In the genomic region with DNA sequence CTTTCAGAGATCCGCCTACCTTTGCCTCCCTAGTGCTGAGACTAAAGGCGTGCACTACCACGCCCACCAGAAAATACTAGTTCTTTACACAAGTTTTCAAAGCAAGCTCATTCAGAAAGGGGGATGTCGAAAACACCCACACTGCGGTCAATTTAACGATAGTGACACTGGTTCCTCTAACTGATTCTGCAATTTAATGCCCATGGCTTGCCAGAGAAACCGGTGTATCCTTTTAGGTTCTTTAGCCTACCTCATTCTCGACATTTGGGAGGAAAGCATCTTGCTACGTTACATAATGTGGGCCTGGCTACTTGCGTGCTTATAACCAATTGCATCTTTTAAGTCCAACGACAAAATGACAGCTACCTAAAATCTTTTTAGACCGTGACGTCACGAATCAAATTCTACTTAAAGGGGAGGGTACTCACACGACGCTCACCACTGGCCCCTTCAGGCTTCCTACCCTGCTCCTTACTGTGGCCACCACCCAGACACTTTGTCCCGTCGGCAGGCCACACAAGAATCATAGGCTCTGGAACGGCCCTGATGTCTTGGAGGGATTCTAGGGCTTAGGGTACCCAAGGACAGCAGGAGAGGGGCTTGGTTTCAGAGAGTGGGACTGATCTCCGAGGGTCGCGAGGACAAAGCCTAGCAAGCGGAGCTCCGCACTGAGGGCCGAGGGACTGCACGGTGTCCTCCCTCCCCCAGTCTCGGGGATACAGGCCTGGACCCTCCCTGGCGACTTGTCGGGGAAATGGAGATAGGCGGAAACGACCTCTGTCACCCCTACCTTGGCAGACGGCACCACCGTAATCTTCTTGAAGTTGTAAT, we compare ENCODE assay signal across 8 mouse cellular contexts. TPM values are rescaled to one million over a fixed set of nuclear protein-coding genes. Genes with fewer than 3 reads are reported as not detected.
DNase-seq lines count a peak whose midpoint lies in the region; ATAC-seq and TF ChIP-seq lines count a peak whose summit lies in the region.
"Had no signal": no experiment of that assay in that cellular context is flagged by ENCODE, and none has a peak within 500 bp of the region (broad histone marks: within the 10 kb centered on the region; RNA-seq: fewer than 3 reads in every experiment).

No protein-coding gene starts in this region.

- intact Hi-C loops in left cerebral cortex, postnatal 10 days (cut with DNase I), result loop anchor here (5.0 kb wide), 1 partner anchor 97 kb away; a partner anchor contains a TSS

- peak overlapping the region; percentile 86 for H3K9ac ChIP-seq in limb, embryonic 11.5 days (ENCODE audit: low read length)
- H3K9ac ChIP-seq in midbrain, postnatal 0 days (replicated peaks; ENCODE audit: low read length, poor library complexity, severe bottlenecking), result peak overlapping the region; percentile 96

- peak overlapping the region; percentile 94 for H3K4me3 ChIP-seq in limb, embryonic 11.5 days (ENCODE audit: low read depth, low read length)
- H3K4me3 ChIP-seq in midbrain, postnatal 0 days (ENCODE audit: low read depth, low read length), result peak overlapping the region; percentile 95

- WGBS in limb, embryonic 11.5 days, result 4% methylated on average over 33 of the region's 33 CpGs
- 5% methylated on average over 32 of the region's 33 CpGs for WGBS in midbrain, postnatal 0 days

- H3K4me1 ChIP-seq in limb, embryonic 11.5 days (ENCODE audit: control insufficient read depth, insufficient read depth, low read length), result 0 out of 2 replicates have a peak, but pooled peaks cover 5% of the 10 kb centered on the region
- peaks cover 5% of the 10 kb centered on the region; the same call in 1 of the 2 replicates for H3K4me1 ChIP-seq in midbrain, postnatal 0 days (ENCODE audit: insufficient read depth, low read length)

- peak; percentile 2 to 8 for DNase-seq in left cerebral cortex, adult 8-10 months (ENCODE audit: low spot score in 2 of 2)
- no peak for DNase-seq in left cerebral cortex, postnatal 10 days (ENCODE audit: extremely low spot score in 1 of 2, low spot score in 2 of 2)
- DNase-seq in WW6 (ENCODE audit: low read depth, low spot score), result peak; percentile 16
- DNase-seq in limb, embryonic 11.5 days (ENCODE audit: low spot score), result peak; percentile 23
- DNase-seq in midbrain, postnatal 0 days (ENCODE audit: low spot score), result peak; percentile 58
- DNase-seq in thymus, postnatal 14 days, result no peak

- peak; percentile 19 for ATAC-seq in erythroblast, adult 5-6 weeks (replicated peaks; ENCODE audit: low FRiP score, poor library complexity, severe bottlenecking)
- ATAC-seq in limb, embryonic 11.5 days (ENCODE audit: insufficient number of reproducible peaks, low FRiP score, low TSS enrichment, low read depth), result peak; percentile 77
- ATAC-seq in midbrain, postnatal 0 days (ENCODE audit: low FRiP score), result peak; percentile 79

- H3K27ac ChIP-seq in limb, embryonic 11.5 days (replicated peaks; ENCODE audit: low read depth, low read length), result no peak overlapping the region
- H3K27ac ChIP-seq in midbrain, postnatal 0 days (ENCODE audit: low read depth, low read length), result peak overlapping the region; percentile 65

- H3K27me3 ChIP-seq in limb, embryonic 11.5 days (ENCODE audit: control insufficient read depth, insufficient read depth, low read length), result no peaks in the 10 kb centered on the region
- no peaks in the 10 kb centered on the region for H3K27me3 ChIP-seq in midbrain, postnatal 0 days (ENCODE audit: insufficient read depth, low read length)

- no peak for TF ChIP-seq CTCF in midbrain, postnatal 0 days (IDR thresholded peaks at IDR 0.05)

- H3K9me3 ChIP-seq in limb, embryonic 11.5 days (ENCODE audit: control insufficient read depth, low read length), result no peaks in the 10 kb centered on the region
- no peaks in the 10 kb centered on the region for H3K9me3 ChIP-seq in midbrain, postnatal 0 days (ENCODE audit: low read length)

- H3K36me3 ChIP-seq in limb, embryonic 11.5 days (ENCODE audit: control insufficient read depth, insufficient read depth, low read length), result peaks cover 3% of the 10 kb centered on the region; the same call in 1 of the 2 replicates
- peaks cover 7% of the 10 kb centered on the region; the same call in 1 of the 2 replicates for H3K36me3 ChIP-seq in midbrain, postnatal 0 days (ENCODE audit: insufficient read depth, low read length)

- H3K4me2 ChIP-seq in limb, embryonic 11.5 days (ENCODE audit: low read depth, severe bottlenecking), result peak overlapping the region; percentile 75
- H3K4me2 ChIP-seq in midbrain, postnatal 0 days (ENCODE audit: low read depth, low read length, poor library complexity, severe bottlenecking), result peak overlapping the region; percentile 79

RNA-seq across cellular contexts. Expression of a gene that starts 0.5 kb away (rescaled TPM):
- 10 to 100 TPM; 38.0 to 44.3 (median 41.4) TPM for total RNA-seq in left cerebral cortex, adult 8-10 months (2022)
- total RNA-seq in left cerebral cortex, postnatal 10 days (2021), result 10 to 100 TPM; 34.0 to 38.9 TPM
- total RNA-seq in erythroblast, adult 5-6 weeks (2015; ENCODE audit: low replicate concordance), result 15.9 and 28.0 TPM in 2 replicates
- 14.8 and 15.8 TPM in 2 replicates for total RNA-seq in erythroblast, adult 5-6 weeks (2017; ENCODE audit: low replicate concordance)
- polyA plus RNA-seq in limb, embryonic 11.5 days (2014; fragmentation: Nextera tagmentation; extraction: Ambion mirVana), result 104 and 110 TPM in 2 replicates
- total RNA-seq in midbrain, postnatal 0 days (2014; rRNA removed), result 12.1 and 20.6 TPM in 2 replicates
- polyA plus RNA-seq in midbrain, postnatal 0 days (2015; fragmentation: Nextera tagmentation; extraction: Ambion mirVana), result 47.2 and 48.7 TPM in 2 replicates

RNA-seq across cellular contexts. Expression of a gene that starts 42.7 kb away (rescaled TPM):
- not detected for total RNA-seq in left cerebral cortex, adult 8-10 months (2022)
- under 1 TPM in 1 of 2 experiments, not detected in 1; 0.18 TPM for total RNA-seq in left cerebral cortex, postnatal 10 days (2021)
- total RNA-seq in erythroblast, adult 5-6 weeks (2015; ENCODE audit: low replicate concordance), result not detected in 2 replicates
- not detected in 2 replicates for total RNA-seq in erythroblast, adult 5-6 weeks (2017; ENCODE audit: low replicate concordance)
- polyA plus RNA-seq in limb, embryonic 11.5 days (2014; fragmentation: Nextera tagmentation; extraction: Ambion mirVana), result 0.16 TPM in 1 of 2 replicates, not detected in the other
- not detected in 2 replicates for total RNA-seq in midbrain, postnatal 0 days (2014; rRNA removed)
- not detected in 2 replicates for polyA plus RNA-seq in midbrain, postnatal 0 days (2015; fragmentation: Nextera tagmentation; extraction: Ambion mirVana)
- total RNA-seq: neutrophil, adult 5-6 weeks had no signal

RNA-seq across cellular contexts. Expression of a gene that starts 47.3 kb away (rescaled TPM):
- total RNA-seq in left cerebral cortex, adult 8-10 months (2022), result under 1 TPM in 1 of 4 experiments, not detected in 3; 0.59 TPM
- total RNA-seq in left cerebral cortex, postnatal 10 days (2021), result not detected
- not detected in 2 replicates for total RNA-seq in erythroblast, adult 5-6 weeks (2015; ENCODE audit: low replicate concordance)
- not detected in 2 replicates for total RNA-seq in erythroblast, adult 5-6 weeks (2017; ENCODE audit: low replicate concordance)
- not detected in 2 replicates for polyA plus RNA-seq in limb, embryonic 11.5 days (2014; fragmentation: Nextera tagmentation; extraction: Ambion mirVana)
- not detected in 2 replicates for total RNA-seq in midbrain, postnatal 0 days (2014; rRNA removed)
- polyA plus RNA-seq in midbrain, postnatal 0 days (2015; fragmentation: Nextera tagmentation; extraction: Ambion mirVana), result not detected in 2 replicates
- total RNA-seq: neutrophil, adult 5-6 weeks had no signal

Comparison
In these comparisons a context has a peak if more than half of its experiments do, and no peak if none do; other contexts are left out.
1. DNase-seq: peak in left cerebral cortex, adult 8-10 months (2 of 2), WW6 (single experiment), limb, embryonic 11.5 days (single experiment) and midbrain, postnatal 0 days (single experiment); none in left cerebral cortex, postnatal 10 days (0 of 2) and thymus, postnatal 14 days (single experiment).
2. ATAC-seq: peak in every context shown above with its lines; median percentile 79 in midbrain, postnatal 0 days; 77 in limb, embryonic 11.5 days; 19 in erythroblast, adult 5-6 weeks.